Mouse (Mus musculus) spleen, adult 2 months (tissue): Measurements from ENCODE around the gene Oas1e. TPM values are rescaled to one million over a fixed set of nuclear protein-coding genes. Genes with fewer than 3 reads are reported as not detected.
"Not testable (repeated sequence)": the region's sequence is repeated elsewhere in the genome, so short reads cannot be mapped to it uniquely, and the experiment has no call there.

ENCODE experiments used
- DNase-seq, 2 experiments: peaks; one replicate each; pipeline versions ENCODE4 v3.0.0 to v3.0.0-alpha.2; 2012 to 2021; ENCODE audit warnings: low spot score in 2 of 2, low read depth in 1 of 2
- H3K27ac ChIP-seq: fragments of 200-500 bp; 2 replicates; pipeline ENCODE4 v1.5.1; 2012; ENCODE audit warnings: low read length, inconsistent platforms; ENCODE audit not compliant: insufficient read depth
- H3K27me3 ChIP-seq: fragments of 200-500 bp; 2 replicates; pipeline ENCODE4 v1.6.1; 2012; ENCODE audit warnings: mild to moderate bottlenecking, moderate library complexity, low read length, inconsistent platforms; ENCODE audit not compliant: control insufficient read depth, insufficient read depth
- H3K36me3 ChIP-seq: fragments of 200-500 bp; 2 replicates; pipeline ENCODE4 v1.6.1; 2012; ENCODE audit warnings: mild to moderate bottlenecking, low read length, inconsistent platforms; ENCODE audit not compliant: control insufficient read depth, insufficient read depth
- H3K4me1 ChIP-seq: fragments of 200-500 bp; 2 replicates; pipeline ENCODE4 v1.6.1; 2011; ENCODE audit warnings: inconsistent platforms; ENCODE audit not compliant: control insufficient read depth, insufficient read depth, insufficient read length
- H3K4me3 ChIP-seq: fragments of 200-500 bp; 2 replicates; pipeline ENCODE4 v1.5.1; 2011; ENCODE audit warnings: mild to moderate bottlenecking, inconsistent platforms; ENCODE audit not compliant: insufficient read depth, insufficient read length; ENCODE audit errors: extremely low read depth
- CTCF ChIP-seq: fragments of 200-500 bp; IDR thresholded peaks from 2 replicates; pipeline ENCODE4 v1.5.1; 2011; ENCODE audit warnings: mild to moderate bottlenecking, inconsistent platforms; ENCODE audit not compliant: insufficient read depth, insufficient read length, insufficient replicate concordance; ENCODE audit errors: extremely low read depth
- POLR2A ChIP-seq: fragments of 200-500 bp; IDR thresholded peaks from 2 replicates; pipeline ENCODE4 v1.6.1; 2011; ENCODE audit warnings: low read depth, low read length, inconsistent platforms
- WGBS: fragments of 180-500 bp; shearing (Covaris S2); methylation state at CpG from one replicate; pipeline ENCODE4 v1.1.7; 2018; 5-methylcytosine and 5-hydroxymethylcytosine counted together
- polyA plus RNA-seq: library from polyadenylated mRNA; depleted of rRNA; stranded (reverse); fragments of >200 nt; gene quantifications from 2 replicates; pipeline ENCODE4 v1.2.3, GENCODE M21; 2012; rRNA removed

Oas1e gene
- polyA plus RNA-seq: 0.08 and 0.20 TPM in 2 replicates

DNA sequence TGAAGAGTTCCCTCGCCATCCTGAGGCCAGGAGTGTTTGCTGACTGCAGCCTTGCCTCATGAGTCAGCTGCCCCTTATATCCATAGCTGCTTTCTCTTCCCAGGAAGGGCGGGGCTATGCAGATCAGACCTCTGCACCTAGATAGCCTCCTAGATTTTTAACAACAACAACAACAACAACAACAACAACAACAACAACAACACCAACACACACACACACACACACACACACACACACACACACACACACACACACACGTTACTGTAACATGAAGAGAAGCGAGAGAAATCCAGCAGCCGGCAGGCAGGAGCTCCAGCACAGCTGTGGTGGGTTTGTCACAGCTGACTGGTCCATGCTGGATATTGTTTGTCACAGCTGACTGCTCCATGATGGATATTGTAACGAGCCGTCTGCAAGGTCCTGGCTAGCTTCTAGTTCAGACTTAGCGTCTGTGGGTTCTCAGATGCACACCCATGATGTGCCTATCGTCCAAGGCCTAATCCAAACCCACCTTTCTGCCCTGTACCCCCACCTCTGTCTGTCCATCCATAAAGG is at the start of gene Oas1e:
Gene Oas1e (minus strand): TSS at position 51 of the 555 bp plus-strand sequence.
- H3K27ac ChIP-seq, H3K27me3 ChIP-seq, DNase-seq, H3K4me1 ChIP-seq, H3K4me3 ChIP-seq, H3K36me3 ChIP-seq: not testable (repeated sequence)
- 67% methylated on average over 9 of the region's 9 CpGs for WGBS

GRCm38 (mm10) chr5:120844713-120845112 is 49.4 kb upstream of the Oas1e start:
- DNase-seq: no peak
- Histone ChIP-seq H3K27me3 (no peaks in the 10 kb centered on the region), H3K36me3 (no peaks in the 10 kb centered on the region), H3K4me3 (no peak overlapping the region), H3K27ac (no peak overlapping the region), H3K4me1 (no peaks in the 10 kb centered on the region)
- TF ChIP-seq CTCF: no peak
- no peak for TF ChIP-seq POLR2A
- WGBS: 48% methylated on average over 3 of the region's 3 CpGs

GRCm38 (mm10) chr5:120836731-120837585 is 41.6 kb upstream of the Oas1e start:
- WGBS: 12% methylated on average over 8 of the region's 8 CpGs
- DNase-seq: peak; percentile 23 to 43
- Histone ChIP-seq H3K36me3 (no peaks in the 10 kb centered on the region), H3K27me3 (peaks cover 3% of the 10 kb centered on the region; the same call in 1 of the 2 replicates), H3K4me1 (no peaks in the 10 kb centered on the region), H3K27ac (no peak overlapping the region), H3K4me3 (no peak overlapping the region)
- TF ChIP-seq POLR2A: no peak
- TF ChIP-seq CTCF: peak; percentile 40; the same call in 1 of the 2 replicates

GRCm38 (mm10) chr5:120833335-120834280 is 38.3 kb upstream of the Oas1e start:
- 28% methylated on average over 17 of the region's 17 CpGs for WGBS
- DNase-seq: no peak
- Histone ChIP-seq H3K27ac (no peak overlapping the region), H3K27me3 (peaks cover 3% of the 10 kb centered on the region; the same call in 1 of the 2 replicates), H3K36me3 (no peaks in the 10 kb centered on the region), H3K4me1 (no peaks in the 10 kb centered on the region), H3K4me3 (no peak overlapping the region)
- TF ChIP-seq CTCF (no peak), POLR2A (no peak)

GRCm38 (mm10) chr5:120831031-120831430 is 35.7 kb upstream of the Oas1e start:
- no peaks in the 10 kb centered on the region for H3K4me1 ChIP-seq
- 22% methylated on average over 4 of the region's 4 CpGs for WGBS

DNA sequence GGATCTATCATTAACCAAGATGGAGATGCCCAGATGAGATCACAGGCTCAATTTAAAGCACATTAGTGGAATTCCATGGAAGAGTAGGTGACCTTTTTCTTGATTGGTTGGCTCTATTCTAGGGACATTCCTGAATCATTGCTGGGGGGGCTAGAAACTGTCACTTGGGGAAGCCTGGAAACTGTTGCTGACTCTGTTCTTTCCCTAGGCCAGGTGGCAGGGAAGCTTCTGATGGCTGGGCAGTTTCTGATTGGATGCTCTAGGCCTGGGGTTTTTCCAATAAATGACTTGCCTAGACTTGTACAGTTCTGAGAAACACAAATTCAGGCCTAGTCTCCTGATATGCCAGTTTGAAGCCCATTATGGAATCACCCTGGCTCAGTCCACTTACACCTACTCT is 23.7 kb upstream of the Oas1e start:
- no peak for TF ChIP-seq CTCF
- no peak for TF ChIP-seq POLR2A
- Histone ChIP-seq H3K36me3 (peaks cover 18% of the 10 kb centered on the region), H3K4me3 (no peak overlapping the region), H3K27me3 (no peaks in the 10 kb centered on the region), H3K4me1 (no peaks in the 10 kb centered on the region), H3K27ac (no peak overlapping the region)
- no peak for DNase-seq

More at GRCm38 (mm10) chr5:120831031-120831430, 35.7 kb upstream of the Oas1e start:
- peak in 1 of 2 experiments; percentile 43 for DNase-seq
- Histone ChIP-seq H3K27ac (no peak overlapping the region), H3K36me3 (no peaks in the 10 kb centered on the region), H3K4me3 (no peak overlapping the region), H3K27me3 (peaks cover 3% of the 10 kb centered on the region; the same call in 1 of the 2 replicates)
- TF ChIP-seq POLR2A: no peak
- TF ChIP-seq CTCF: no peak

GRCm38 (mm10) chr5:120815949-120816348 is 20.6 kb upstream of the Oas1e start:
- Histone ChIP-seq H3K27me3 (no peaks in the 10 kb centered on the region), H3K36me3 (peaks cover 14% of the 10 kb centered on the region), H3K27ac (no peak overlapping the region), H3K4me1 (peaks cover 7% of the 10 kb centered on the region; the same call in 1 of the 2 replicates), H3K4me3 (no peak overlapping the region)
- WGBS: 75% methylated on average over 3 of the region's 3 CpGs
- TF ChIP-seq POLR2A (no peak), CTCF (peak; percentile 37; the same call in 1 of the 2 replicates)
- peak in 1 of 2 experiments; percentile 43 for DNase-seq
